Mouse (Mus musculus) A20 (cell line): Measurements from ENCODE around the gene Parp1.
"Not testable (repeated sequence)": the region's sequence is repeated elsewhere in the genome, so short reads cannot be mapped to it uniquely, and the experiment has no call there.

Experiments used
- DNase-seq: peaks from one replicate; pipeline ENCODE4 v3.0.0-alpha.2; 2011; ENCODE audit warnings: low read depth, low spot score

The Parp1 gene

DNA sequence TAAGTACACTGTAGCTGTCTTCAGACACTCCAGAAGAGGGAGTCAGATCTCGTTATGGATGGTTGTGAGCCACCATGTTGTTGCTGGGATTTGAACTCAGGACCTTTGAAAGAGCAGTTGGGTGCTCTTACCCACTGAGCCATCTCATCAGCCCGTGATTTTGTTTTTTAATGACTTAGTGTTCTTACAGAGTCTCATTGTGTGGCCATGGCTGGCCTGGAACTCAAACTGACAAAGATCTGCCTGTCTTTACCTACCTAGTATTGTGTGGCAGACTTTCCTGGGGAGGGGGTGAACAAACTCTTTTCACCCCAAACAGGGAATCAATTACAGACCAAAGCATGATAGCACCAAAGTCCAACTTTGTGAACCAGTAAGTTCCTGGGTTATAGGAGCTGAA is 69.1 kb downstream of the Parp1 start:
- DNase-seq = not testable (repeated sequence)

GRCm38 (mm10) chr1:180639416-180640401 is 71.0 kb downstream of the Parp1 start:
- peak; percentile 48 for DNase-seq

DNA sequence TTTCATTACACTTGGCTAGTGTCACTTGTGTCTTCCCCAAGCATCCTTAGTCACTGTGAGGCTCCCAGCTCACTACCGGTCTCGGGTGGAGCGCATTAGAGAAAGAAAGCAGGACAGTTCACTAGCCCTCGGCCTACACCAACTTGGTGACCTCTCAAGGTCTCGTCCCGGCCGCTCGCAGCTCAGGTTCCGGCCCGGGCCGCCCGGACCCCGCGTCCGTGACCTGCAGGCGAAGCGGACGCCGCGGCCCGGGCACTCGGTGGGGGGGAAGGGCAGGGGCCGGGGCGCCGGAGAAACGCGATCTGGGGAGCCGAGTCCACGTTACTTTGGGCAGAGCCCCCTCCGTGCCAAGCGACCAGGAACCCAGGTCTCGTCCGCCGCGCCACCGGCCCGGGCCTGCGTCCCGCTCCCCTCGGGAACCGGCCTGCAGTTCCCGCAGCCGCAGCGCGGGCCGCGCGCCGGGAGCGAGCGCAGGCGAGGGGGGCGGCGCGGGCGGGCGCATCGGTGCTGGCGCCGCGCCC is 71.9 kb downstream of the Parp1 start:
- DNase-seq = peak; percentile 74

DNA sequence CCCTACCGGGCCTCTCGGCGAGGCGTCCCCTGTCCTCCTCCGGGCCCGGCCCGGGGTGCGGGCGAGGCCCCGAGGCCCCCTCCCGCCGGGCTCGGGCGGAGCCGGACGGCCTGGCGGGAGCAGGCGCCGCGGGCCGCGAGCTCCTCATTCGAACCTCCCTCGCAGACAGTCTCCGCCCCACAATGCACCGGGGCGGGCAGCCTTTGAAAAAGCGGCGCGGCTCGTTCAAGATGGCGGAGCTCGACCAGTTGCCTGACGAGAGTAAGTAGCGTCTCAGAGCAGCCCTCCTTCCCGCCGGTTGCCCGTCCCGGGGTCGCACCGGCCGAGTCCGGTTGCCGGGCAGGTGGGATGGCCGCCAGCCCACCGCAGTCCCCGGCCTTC is 72.4 kb downstream of the Parp1 start, which contains the start of gene Lin9:
Gene Lin9 (plus strand): TSS at position 14 of the 381 bp plus-strand sequence.
- DNase-seq = peak; percentile 93

DNA sequence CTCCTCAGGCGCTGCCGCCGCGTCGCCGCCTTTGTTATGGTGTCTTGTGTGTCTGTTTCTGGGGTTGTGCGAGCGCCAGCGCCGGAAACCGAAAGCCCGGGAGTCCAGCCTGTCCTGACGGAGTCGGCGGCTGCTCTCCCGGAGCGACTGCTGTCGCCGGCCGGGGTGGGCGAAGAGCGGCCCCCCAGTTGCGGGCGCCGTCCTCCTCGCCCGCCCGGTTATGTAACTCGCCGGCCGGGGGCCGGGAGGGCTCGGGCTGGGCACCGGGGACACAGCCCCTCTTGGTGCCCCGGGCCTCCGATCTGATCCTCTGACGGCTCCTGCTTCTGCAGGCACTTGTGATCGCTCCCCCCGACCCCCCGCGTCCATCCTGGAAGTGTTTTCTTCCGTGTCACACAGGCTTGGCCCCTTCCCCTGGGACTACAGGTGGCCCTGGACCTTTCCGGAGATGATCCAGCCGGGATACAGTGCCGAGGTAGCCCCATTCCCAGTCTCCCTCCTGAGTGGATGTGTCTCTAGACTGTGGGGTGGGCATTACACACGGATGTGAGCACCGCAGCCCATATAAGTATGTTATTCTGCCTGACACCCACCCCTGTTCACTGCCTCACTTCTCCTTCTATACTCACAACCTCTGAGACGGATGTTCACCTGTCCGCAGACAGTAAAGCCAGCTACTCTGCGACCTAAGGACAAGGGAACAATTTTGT is 72.9 kb downstream of the Parp1 start:
- DNase-seq = peak; percentile 78

GRCm38 (mm10) chr1:180642228-180642564 is 73.5 kb downstream of the Parp1 start:
- DNase-seq = peak; percentile 76
